Mouse (Mus musculus) v-Abl transformed pro-B cells (cell line): ENCODE measurements at regions not wholly inside any gene's neighbourhood (a gene's known extent, or its start where the extent isn't known, plus 50 kb on each side); places are given as distances from the start of the nearest gene placed in this dataset.
"Not testable (repeated sequence)": the region's sequence is repeated elsewhere in the genome, so short reads cannot be mapped to it uniquely, and the experiment has no call there.

Experiments used
- in situ Hi-C, 2 experiments: fragments of 400-800 bp; cut with MboI; formaldehyde crosslinking; loops; one replicate each; pipeline ENCODE4 v1.15.1; 2025; ENCODE audit not compliant: unreplicated experiment in 2 of 2

DNA sequence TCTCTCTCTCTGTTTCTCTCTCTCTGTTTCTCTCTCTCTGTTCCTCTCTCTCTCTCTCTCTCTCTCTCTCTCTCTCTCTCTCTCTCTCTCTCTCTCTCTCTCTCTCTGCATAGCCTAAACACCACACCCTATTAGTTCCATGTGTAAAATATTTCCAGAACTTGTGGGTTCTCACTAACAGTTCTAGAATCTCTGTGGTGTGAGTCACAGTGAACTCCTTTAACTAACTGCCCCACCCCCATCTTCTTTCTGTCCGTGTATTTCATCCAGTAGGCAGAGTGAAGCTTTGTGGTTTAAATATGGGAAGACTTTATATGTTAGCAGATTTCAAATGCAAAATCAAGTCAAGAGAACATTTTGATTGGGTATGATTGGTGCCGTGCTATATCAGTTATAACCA is 153.8 kb downstream of the Alg10b start:
- in situ Hi-C loops = no loop called here

GRCm38 (mm10) chr15:90396961-90397360 is 172.8 kb downstream of the Alg10b start:
- in situ Hi-C loops = no loop called here

DNA sequence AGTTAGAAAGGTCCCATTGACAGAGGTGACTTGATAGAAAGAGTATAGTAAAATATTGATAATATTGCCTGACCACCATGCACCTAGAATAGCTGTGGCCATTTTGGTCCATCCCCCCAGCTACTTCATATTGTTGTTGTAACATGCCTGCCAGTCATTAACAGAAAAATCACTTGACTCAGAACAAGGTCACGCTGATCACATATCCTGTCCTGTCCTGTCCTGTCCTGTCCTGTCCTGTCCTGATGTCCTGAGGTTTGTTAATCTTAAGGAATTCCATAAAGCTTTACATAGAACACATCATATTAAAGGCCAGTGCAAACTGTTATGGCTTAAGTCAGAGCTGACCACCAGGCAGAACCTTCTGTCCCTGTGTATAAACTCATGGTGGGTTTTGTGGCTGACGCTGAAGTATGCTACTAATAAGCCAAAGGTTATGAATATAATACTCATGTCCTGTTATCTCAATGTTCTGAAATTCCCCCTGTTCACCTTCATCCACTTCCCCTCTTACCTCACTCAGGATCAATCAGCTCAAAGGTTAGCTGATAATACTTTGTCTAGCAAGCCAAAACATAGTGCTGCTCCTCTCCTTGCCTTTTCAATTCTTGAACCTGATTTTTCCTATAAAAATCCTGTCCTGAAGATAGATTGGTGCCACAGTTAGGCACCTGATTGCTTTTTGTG is 173.7 kb downstream of the Alg10b start:
- in situ Hi-C loops = no loop called here

- in situ Hi-C loops = no loop called here
These were observed 176.5 kb downstream of the Alg10b start for GRCm38 (mm10) chr15:90400326-90401280.

DNA sequence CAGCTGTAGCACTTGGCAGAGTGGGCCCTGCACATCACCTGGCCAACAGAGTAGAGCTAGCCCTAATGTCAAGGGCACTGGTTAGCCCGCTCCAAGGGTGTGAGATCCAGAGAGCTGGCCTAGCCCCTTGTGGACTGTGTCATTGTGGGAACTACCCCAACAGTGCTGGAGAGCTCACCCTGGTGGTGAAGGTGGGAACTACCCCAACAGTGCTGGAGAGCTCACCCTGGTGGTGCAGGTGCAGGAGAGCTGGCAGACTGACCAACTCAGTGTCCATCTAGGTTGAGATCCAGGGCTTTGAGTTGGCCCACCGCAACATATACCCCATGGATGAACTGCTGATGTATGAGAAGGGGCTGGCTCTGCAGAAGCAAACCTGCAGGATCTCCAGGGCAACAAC is 196.7 kb downstream of the Alg10b start:
- in situ Hi-C loops = no loop called here

- in situ Hi-C loops = no loop called here
These were observed 198.1 kb downstream of the Alg10b start for GRCm38 (mm10) chr15:90422122-90422614.

GRCm38 (mm10) chr15:90431048-90431447 is 206.9 kb downstream of the Alg10b start:
- in situ Hi-C loops = not testable (repeated sequence)

DNA sequence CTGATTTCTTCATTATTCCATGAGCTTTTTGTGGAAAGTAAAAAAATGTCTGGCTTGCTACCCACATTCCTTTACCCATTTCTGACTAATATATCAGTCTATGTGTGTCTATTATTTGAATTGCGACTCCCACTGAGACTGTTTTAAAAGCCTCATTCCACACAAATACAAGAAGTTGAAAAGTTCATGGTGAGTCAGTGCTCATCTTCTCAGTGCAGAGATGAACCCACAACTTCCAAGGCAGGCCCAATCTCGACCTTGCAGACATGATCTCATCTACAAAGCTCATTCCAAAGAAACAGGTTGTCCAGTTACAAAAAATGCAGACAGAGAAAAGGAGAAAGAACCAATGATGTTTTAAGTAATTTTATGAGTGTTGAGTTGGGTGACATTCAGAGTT is 208.0 kb downstream of the Alg10b start:
- in situ Hi-C loops = no loop called here

DNA sequence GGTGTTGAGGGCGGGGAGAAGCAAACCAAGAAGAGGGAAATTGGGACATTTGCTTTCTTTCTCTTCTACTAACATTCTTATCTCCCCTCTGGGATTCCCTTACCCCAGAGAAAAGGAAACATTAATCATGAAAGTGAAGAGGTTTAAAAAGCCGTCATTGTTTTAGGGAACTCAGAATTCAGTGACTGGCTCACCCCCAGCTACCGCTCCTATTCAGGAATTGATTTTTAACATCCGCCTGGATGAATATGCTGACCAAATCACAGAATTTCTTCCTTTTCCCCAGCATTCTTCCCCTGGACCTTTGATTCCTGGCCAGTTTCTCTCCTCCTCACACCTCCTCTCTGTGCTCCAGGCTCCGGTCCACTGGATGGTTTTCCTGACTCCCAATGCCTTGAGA is 211.2 kb downstream of the Alg10b start:
- in situ Hi-C loops = no loop called here
